Mouse (Mus musculus): ENCODE measurements around the gene Grip2.

Gene Grip2

GRCm38 (mm10) chr6:91796064-91796463 is 31.0 kb downstream of the Grip2 start:
- DNase-seq (ENCODE audit: low read depth, low spot score): no peak

- no peak for DNase-seq (ENCODE audit: low read depth, low spot score)
Observed at GRCm38 (mm10) chr6:91795640-91796039, 31.4 kb downstream of the Grip2 start.

- DNase-seq (ENCODE audit: low read depth, low spot score): no peak
Observed at GRCm38 (mm10) chr6:91788311-91788798, 38.7 kb downstream of the Grip2 start.

GRCm38 (mm10) chr6:91785018-91785417 is 42.0 kb downstream of the Grip2 start:
- DNase-seq (ENCODE audit: low read depth, low spot score): no peak

- DNase-seq (ENCODE audit: low read depth, low spot score): no peak
Observed at GRCm38 (mm10) chr6:91779206-91779605, 47.8 kb downstream of the Grip2 start.

- peak; percentile 81 for DNase-seq (ENCODE audit: low read depth, low spot score)
Observed at GRCm38 (mm10) chr6:91776543-91776942, 50.5 kb downstream of the Grip2 start.

GRCm38 (mm10) chr6:91773951-91774350 is 53.1 kb downstream of the Grip2 start:
- no peak for DNase-seq (ENCODE audit: low read depth, low spot score)

GRCm38 (mm10) chr6:91767550-91767949 is 59.5 kb downstream of the Grip2 start:
- DNase-seq (ENCODE audit: low read depth, low spot score): no peak

- DNase-seq (ENCODE audit: low read depth, low spot score): no peak
Observed at GRCm38 (mm10) chr6:91762051-91762742, 64.9 kb downstream of the Grip2 start.

- DNase-seq (ENCODE audit: low read depth, low spot score): no peak
Observed at GRCm38 (mm10) chr6:91754845-91755244, 72.2 kb downstream of the Grip2 start.

GRCm38 (mm10) chr6:91754098-91754497 is 73.0 kb downstream of the Grip2 start:
- DNase-seq (ENCODE audit: low read depth, low spot score): no peak

GRCm38 (mm10) chr6:91752884-91753283 is 74.2 kb downstream of the Grip2 start:
- no peak for DNase-seq (ENCODE audit: low read depth, low spot score)

- no peak for DNase-seq (ENCODE audit: low read depth, low spot score)
Observed at GRCm38 (mm10) chr6:91750976-91751375, 76.1 kb downstream of the Grip2 start.

GRCm38 (mm10) chr6:91746776-91747175 is 80.3 kb downstream of the Grip2 start:
- DNase-seq (ENCODE audit: low read depth, low spot score): no peak

GRCm38 (mm10) chr6:91745947-91746582 is 81.0 kb downstream of the Grip2 start:
- DNase-seq (ENCODE audit: low read depth, low spot score): no peak

- no peak for DNase-seq (ENCODE audit: low read depth, low spot score)
Observed at GRCm38 (mm10) chr6:91745246-91745645, 81.8 kb downstream of the Grip2 start.

- DNase-seq (ENCODE audit: low read depth, low spot score): no peak
Observed at GRCm38 (mm10) chr6:91743886-91744285, 83.2 kb downstream of the Grip2 start.

- no peak for DNase-seq (ENCODE audit: low read depth, low spot score)
Observed at GRCm38 (mm10) chr6:91742995-91743394, 84.1 kb downstream of the Grip2 start.

GRCm38 (mm10) chr6:91742466-91742865 is 84.6 kb downstream of the Grip2 start:
- DNase-seq (ENCODE audit: low read depth, low spot score): no peak

- peak; percentile 74 for DNase-seq (ENCODE audit: low read depth, low spot score)
Observed at GRCm38 (mm10) chr6:91741046-91741445, 86.0 kb downstream of the Grip2 start.

- no peak for DNase-seq (ENCODE audit: low read depth, low spot score)
Observed at GRCm38 (mm10) chr6:91738058-91738457, 89.0 kb downstream of the Grip2 start.

GRCm38 (mm10) chr6:91737451-91737850 is 89.6 kb downstream of the Grip2 start:
- no peak for DNase-seq (ENCODE audit: low read depth, low spot score)

GRCm38 (mm10) chr6:91736471-91736870 is 90.6 kb downstream of the Grip2 start:
- no peak for DNase-seq (ENCODE audit: low read depth, low spot score)

Data from mesoderm, embryonic 11.5 days (tissue).